Mouse (Mus musculus): ENCODE data around the gene Gap43. TPM values are rescaled to one million over a fixed set of nuclear protein-coding genes. Genes with fewer than 3 reads are reported as not detected.

Gene Gap43
- polyA plus RNA-seq, 1 experiment from 2014 or later = 875 TPM

GRCm38 (mm10) chr16:42337663-42338062, 2.8 kb downstream of the Gap43 start:
- Histone ChIP-seq H3K4me2 (replicated peaks) (peak overlapping the region; percentile 56), H3K9me3 (no peaks in the 10 kb centered on the region), H3K4me3 (replicated peaks) (peak overlapping the region; percentile 68), H3K36me3 (no peaks in the 10 kb centered on the region), H3K9ac (replicated peaks) (peak overlapping the region; percentile 85), H3K27ac (peak overlapping the region; percentile 91), H3K4me1 (replicated peaks) (peaks cover 41% of the 10 kb centered on the region), H3K27me3 (no peaks in the 10 kb centered on the region)
- 44% methylated on average over 2 of the region's 2 CpGs for WGBS
- ATAC-seq = no peak

GRCm38 (mm10) chr16:42336610-42337009, 3.8 kb downstream of the Gap43 start:
- 22% methylated on average over 2 of the region's 2 CpGs for WGBS
- no peaks in the 10 kb centered on the region for H3K9me3 ChIP-seq
- peak overlapping the region; percentile 85 for H3K9ac ChIP-seq (replicated peaks)
- H3K4me1 ChIP-seq (replicated peaks) = peaks cover 45% of the 10 kb centered on the region
- H3K4me3 ChIP-seq (replicated peaks) = peak overlapping the region; percentile 68
- H3K36me3 ChIP-seq = no peaks in the 10 kb centered on the region
- ATAC-seq = no peak
- H3K27me3 ChIP-seq = no peaks in the 10 kb centered on the region
- H3K27ac ChIP-seq = 0 out of 2 replicates have a peak overlapping the region, but pooled peaks have one; percentile 19
- H3K4me2 ChIP-seq (replicated peaks) = peak overlapping the region; percentile 56

GRCm38 (mm10) chr16:42332321-42332720, 8.1 kb downstream of the Gap43 start:
- H3K4me2 ChIP-seq (replicated peaks) = no peak overlapping the region
- peaks cover 6% of the 10 kb centered on the region; the same call in 1 of the 2 replicates for H3K36me3 ChIP-seq
- ATAC-seq = no peak
- H3K4me3 ChIP-seq (replicated peaks) = no peak overlapping the region
- no peak overlapping the region for H3K9ac ChIP-seq (replicated peaks)
- 46% methylated on average over 4 of the region's 4 CpGs for WGBS
- no peaks in the 10 kb centered on the region for H3K27me3 ChIP-seq
- no peaks in the 10 kb centered on the region for H3K9me3 ChIP-seq
- peaks cover 26% of the 10 kb centered on the region for H3K4me1 ChIP-seq (replicated peaks)
- no peak overlapping the region for H3K27ac ChIP-seq

- no peak for ATAC-seq
- Histone ChIP-seq H3K4me1 (replicated peaks) (no peaks in the 10 kb centered on the region), H3K4me2 (replicated peaks) (no peak overlapping the region), H3K36me3 (peaks cover 3% of the 10 kb centered on the region; the same call in 1 of the 2 replicates), H3K9ac (replicated peaks) (no peak overlapping the region), H3K9me3 (no peaks in the 10 kb centered on the region), H3K27me3 (no peaks in the 10 kb centered on the region), H3K27ac (no peak overlapping the region), H3K4me3 (replicated peaks) (no peak overlapping the region)
- 78% methylated on average over 2 of the region's 2 CpGs for WGBS
These were observed 14.3 kb downstream of the Gap43 start for GRCm38 (mm10) chr16:42326191-42326590.

- Histone ChIP-seq H3K4me3 (replicated peaks) (no peak overlapping the region), H3K9ac (replicated peaks) (no peak overlapping the region), H3K27ac (no peak overlapping the region), H3K36me3 (no peaks in the 10 kb centered on the region), H3K27me3 (no peaks in the 10 kb centered on the region), H3K9me3 (no peaks in the 10 kb centered on the region), H3K4me2 (replicated peaks) (no peak overlapping the region), H3K4me1 (replicated peaks) (no peaks in the 10 kb centered on the region)
- ATAC-seq = no peak
These were observed 14.9 kb downstream of the Gap43 start for GRCm38 (mm10) chr16:42325536-42325935.

- Histone ChIP-seq H3K27me3 (no peaks in the 10 kb centered on the region), H3K4me2 (replicated peaks) (no peak overlapping the region), H3K36me3 (no peaks in the 10 kb centered on the region), H3K9me3 (no peaks in the 10 kb centered on the region), H3K4me3 (replicated peaks) (no peak overlapping the region), H3K4me1 (replicated peaks) (no peaks in the 10 kb centered on the region), H3K9ac (replicated peaks) (no peak overlapping the region), H3K27ac (no peak overlapping the region)
- ATAC-seq = no peak
These were observed 20.6 kb downstream of the Gap43 start for GRCm38 (mm10) chr16:42319831-42320230.

- ATAC-seq = no peak
- H3K9me3 ChIP-seq = no peaks in the 10 kb centered on the region
- WGBS = 81% methylated on average over 5 of the region's 5 CpGs
These were observed 21.1 kb downstream of the Gap43 start for GRCm38 (mm10) chr16:42319365-42319764.

GRCm38 (mm10) chr16:42312125-42312524, 28.3 kb downstream of the Gap43 start:
- H3K4me3 ChIP-seq (replicated peaks) = no peak overlapping the region
- H3K36me3 ChIP-seq = peaks cover 4% of the 10 kb centered on the region; the same call in 1 of the 2 replicates
- no peaks in the 10 kb centered on the region for H3K9me3 ChIP-seq
- no peaks in the 10 kb centered on the region for H3K27me3 ChIP-seq
- H3K9ac ChIP-seq (replicated peaks) = no peak overlapping the region
- no peak overlapping the region for H3K4me2 ChIP-seq (replicated peaks)
- H3K4me1 ChIP-seq (replicated peaks) = peaks cover 24% of the 10 kb centered on the region
- H3K27ac ChIP-seq = no peak overlapping the region
- no peak for ATAC-seq
- WGBS = 95% methylated on average over 1 of the region's 1 CpGs

More at GRCm38 (mm10) chr16:42319365-42319764, 21.1 kb downstream of the Gap43 start:
- H3K27me3 ChIP-seq = no peaks in the 10 kb centered on the region
- H3K4me3 ChIP-seq (replicated peaks) = no peak overlapping the region
- H3K36me3 ChIP-seq = no peaks in the 10 kb centered on the region
- H3K27ac ChIP-seq = no peak overlapping the region
- no peaks in the 10 kb centered on the region for H3K4me1 ChIP-seq (replicated peaks)
- no peak overlapping the region for H3K4me2 ChIP-seq (replicated peaks)
- H3K9ac ChIP-seq (replicated peaks) = no peak overlapping the region

GRCm38 (mm10) chr16:42308761-42309160, 31.7 kb downstream of the Gap43 start:
- Histone ChIP-seq H3K9ac (replicated peaks) (no peak overlapping the region), H3K4me3 (replicated peaks) (no peak overlapping the region), H3K9me3 (no peaks in the 10 kb centered on the region), H3K4me1 (replicated peaks) (peaks cover 57% of the 10 kb centered on the region), H3K36me3 (peaks cover 4% of the 10 kb centered on the region; the same call in 1 of the 2 replicates), H3K4me2 (replicated peaks) (no peak overlapping the region), H3K27ac (peak overlapping the region; percentile 65), H3K27me3 (no peaks in the 10 kb centered on the region)
- 29% methylated on average over 1 of the region's 1 CpGs for WGBS
- peak; percentile 79 for ATAC-seq

- H3K27me3 ChIP-seq = no peaks in the 10 kb centered on the region
- 2% methylated on average over 14 of the region's 14 CpGs for WGBS
- ATAC-seq = peak; percentile 89
- peak overlapping the region; percentile 25 for H3K4me3 ChIP-seq (replicated peaks)
- no peaks in the 10 kb centered on the region for H3K9me3 ChIP-seq
- H3K4me2 ChIP-seq (replicated peaks) = peak overlapping the region; percentile 49
- H3K27ac ChIP-seq = peak overlapping the region; percentile 77
- peak overlapping the region; percentile 24 for H3K9ac ChIP-seq (replicated peaks)
- H3K4me1 ChIP-seq (replicated peaks) = peaks cover 65% of the 10 kb centered on the region
- H3K36me3 ChIP-seq = no peaks in the 10 kb centered on the region
These were observed 34.3 kb downstream of the Gap43 start for GRCm38 (mm10) chr16:42305934-42306701.

GRCm38 (mm10) chr16:42303461-42303860, 37.0 kb downstream of the Gap43 start:
- Histone ChIP-seq H3K4me3 (replicated peaks) (no peak overlapping the region), H3K9me3 (no peaks in the 10 kb centered on the region), H3K27me3 (no peaks in the 10 kb centered on the region), H3K4me2 (replicated peaks) (0 out of 2 replicates have a peak overlapping the region, but pooled peaks have one; percentile 3), H3K36me3 (no peaks in the 10 kb centered on the region), H3K9ac (replicated peaks) (no peak overlapping the region; the same call in 1 of the 2 replicates), H3K27ac (peak overlapping the region; percentile 61), H3K4me1 (replicated peaks) (peaks cover 48% of the 10 kb centered on the region)
- 50% methylated on average over 6 of the region's 6 CpGs for WGBS
- peak; percentile 32; the same call in 1 of the 2 replicates for ATAC-seq

- no peak overlapping the region for H3K27ac ChIP-seq
- no peak overlapping the region for H3K9ac ChIP-seq (replicated peaks)
- no peak for ATAC-seq
- WGBS = 85% methylated on average over 5 of the region's 5 CpGs
- H3K4me2 ChIP-seq (replicated peaks) = no peak overlapping the region
- 0 out of 2 replicates have a peak, but pooled peaks cover 6% of the 10 kb centered on the region for H3K4me1 ChIP-seq (replicated peaks)
- H3K4me3 ChIP-seq (replicated peaks) = no peak overlapping the region
- no peaks in the 10 kb centered on the region for H3K9me3 ChIP-seq
- H3K27me3 ChIP-seq = no peaks in the 10 kb centered on the region
- peaks cover 13% of the 10 kb centered on the region for H3K36me3 ChIP-seq
These were observed 46.0 kb downstream of the Gap43 start for GRCm38 (mm10) chr16:42294481-42294880.
